Mouse (Mus musculus) kidney, postnatal 25 days (tissue): ENCODE data around the gene Pakap.

Experiments used
- DNase-seq, 2 experiments: peaks; one replicate each; pipeline ENCODE4 v3.0.0; 2021; ENCODE audit warnings: mixed read lengths in 2 of 2

Pakap gene

GRCm38 (mm10) chr4:57846381-57846990, 278.5 kb downstream of the Pakap start:
- DNase-seq = no peak

- DNase-seq = peak; percentile 65 to 80
Measured at GRCm38 (mm10) chr4:57846991-57847422, 279.0 kb downstream of the Pakap start.

GRCm38 (mm10) chr4:57847676-57848075, 279.7 kb downstream of the Pakap start:
- no peak for DNase-seq

GRCm38 (mm10) chr4:57849465-57849864, 281.5 kb downstream of the Pakap start:
- DNase-seq = peak in 1 of 2 experiments; percentile 40

GRCm38 (mm10) chr4:57851731-57852130, 283.8 kb downstream of the Pakap start:
- no peak for DNase-seq

- no peak for DNase-seq
Measured at GRCm38 (mm10) chr4:57852461-57853040, 284.6 kb downstream of the Pakap start.

GRCm38 (mm10) chr4:57854181-57854580, 286.2 kb downstream of the Pakap start:
- no peak for DNase-seq

GRCm38 (mm10) chr4:57855281-57855941, 287.4 kb downstream of the Pakap start:
- peak; percentile 41 to 47 for DNase-seq

- DNase-seq = peak in 1 of 2 experiments; percentile 66
Measured at GRCm38 (mm10) chr4:57856673-57857072, 288.7 kb downstream of the Pakap start.

GRCm38 (mm10) chr4:57860204-57860611, 292.2 kb downstream of the Pakap start:
- DNase-seq = peak; percentile 63 to 80

- DNase-seq = peak; percentile 50 to 76
Measured at GRCm38 (mm10) chr4:57861166-57861565, 293.2 kb downstream of the Pakap start.

- peak; percentile 39 to 49 for DNase-seq
Measured at GRCm38 (mm10) chr4:57861856-57862255, 293.9 kb downstream of the Pakap start.

GRCm38 (mm10) chr4:57862269-57862986, 294.4 kb downstream of the Pakap start:
- no peak for DNase-seq

- peak; percentile 48 to 71 for DNase-seq
Measured at GRCm38 (mm10) chr4:57866088-57866487, 298.1 kb downstream of the Pakap start.

- no peak for DNase-seq
Measured at GRCm38 (mm10) chr4:57866990-57867389, 299.0 kb downstream of the Pakap start.

GRCm38 (mm10) chr4:57867454-57867853, 299.5 kb downstream of the Pakap start:
- no peak for DNase-seq

GRCm38 (mm10) chr4:57879137-57879536, 311.2 kb downstream of the Pakap start:
- DNase-seq = no peak

GRCm38 (mm10) chr4:57879804-57880357, 311.9 kb downstream of the Pakap start:
- DNase-seq = peak; percentile 82 to 93

GRCm38 (mm10) chr4:57883520-57884421, 315.8 kb downstream of the Pakap start:
- peak; percentile 56 to 69 for DNase-seq

- no peak for DNase-seq
Measured at GRCm38 (mm10) chr4:57884511-57884910, 316.5 kb downstream of the Pakap start.

GRCm38 (mm10) chr4:57885186-57885585, 317.2 kb downstream of the Pakap start:
- DNase-seq = no peak
